Mouse (Mus musculus) gonadal fat pad, adult 2 months (tissue): Measurements from ENCODE around the gene Sgsh. TPM values are rescaled to one million over a fixed set of nuclear protein-coding genes. Genes with fewer than 3 reads are reported as not detected.

Source experiments
- DNase-seq: peaks from one replicate; pipeline ENCODE4 v3.0.0-alpha.2; 2012; ENCODE audit warnings: low read depth
- polyA plus RNA-seq: library from polyadenylated mRNA; depleted of rRNA; stranded (reverse); fragments of >200 nt; gene quantifications from 2 replicates; pipeline ENCODE4 v1.2.3, GENCODE M21; 2012

The Sgsh gene
- polyA plus RNA-seq, 1 experiment: 33.4 TPM

- no peak for DNase-seq
Observed at GRCm38 (mm10) chr11:119377326-119377725, 22.0 kb upstream of the Sgsh start.

DNA sequence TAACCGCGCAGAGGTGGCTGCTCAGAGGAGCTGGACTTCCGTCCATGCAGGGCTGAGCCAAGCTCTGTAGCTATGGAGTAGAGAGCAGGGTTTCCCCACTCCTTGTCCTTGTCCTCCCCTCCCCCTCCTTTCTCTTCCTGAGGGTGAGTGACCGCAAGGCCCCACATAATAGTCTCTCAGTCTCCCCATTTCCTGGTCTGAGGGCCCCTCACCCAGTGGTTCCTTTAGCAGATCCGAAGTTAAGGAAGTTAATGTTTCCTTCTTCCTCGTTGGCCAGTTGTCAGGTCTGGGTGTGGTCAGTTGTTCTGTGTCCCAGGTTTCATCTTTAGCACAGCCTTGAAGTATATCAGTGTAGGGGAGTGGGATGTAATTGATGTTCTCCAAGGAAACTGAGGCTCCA is 20.1 kb upstream of the Sgsh start:
- DNase-seq: no peak

DNA sequence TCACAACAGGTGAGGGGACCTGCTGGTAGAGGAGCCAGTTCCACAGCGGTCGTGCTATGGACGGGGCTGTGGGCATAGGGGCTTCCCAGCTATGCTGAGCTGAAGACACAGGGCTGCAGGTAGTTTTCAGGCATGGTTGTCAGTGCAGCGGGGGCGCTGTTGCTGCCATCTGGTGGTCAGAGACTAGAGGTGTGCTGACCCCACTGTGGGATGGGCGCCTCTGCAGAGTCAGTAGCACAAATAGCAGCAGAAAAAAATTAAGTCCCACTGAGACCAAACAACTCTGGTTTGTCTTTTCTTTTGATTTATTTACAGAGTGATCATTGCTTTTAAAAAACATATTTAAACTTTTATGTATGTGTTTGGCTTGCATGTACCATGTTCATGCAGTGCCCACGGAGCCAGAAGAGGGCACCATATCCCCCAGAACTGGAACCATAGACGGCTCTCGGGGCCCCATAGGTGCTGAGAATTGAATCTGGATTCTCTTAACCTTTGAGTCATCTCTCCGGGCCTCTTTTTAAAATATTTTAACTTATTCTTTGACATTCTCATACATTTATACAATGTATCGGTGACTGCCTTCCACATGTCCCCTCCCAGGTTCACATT is 8.3 kb upstream of the Sgsh start:
- no peak for DNase-seq

DNA sequence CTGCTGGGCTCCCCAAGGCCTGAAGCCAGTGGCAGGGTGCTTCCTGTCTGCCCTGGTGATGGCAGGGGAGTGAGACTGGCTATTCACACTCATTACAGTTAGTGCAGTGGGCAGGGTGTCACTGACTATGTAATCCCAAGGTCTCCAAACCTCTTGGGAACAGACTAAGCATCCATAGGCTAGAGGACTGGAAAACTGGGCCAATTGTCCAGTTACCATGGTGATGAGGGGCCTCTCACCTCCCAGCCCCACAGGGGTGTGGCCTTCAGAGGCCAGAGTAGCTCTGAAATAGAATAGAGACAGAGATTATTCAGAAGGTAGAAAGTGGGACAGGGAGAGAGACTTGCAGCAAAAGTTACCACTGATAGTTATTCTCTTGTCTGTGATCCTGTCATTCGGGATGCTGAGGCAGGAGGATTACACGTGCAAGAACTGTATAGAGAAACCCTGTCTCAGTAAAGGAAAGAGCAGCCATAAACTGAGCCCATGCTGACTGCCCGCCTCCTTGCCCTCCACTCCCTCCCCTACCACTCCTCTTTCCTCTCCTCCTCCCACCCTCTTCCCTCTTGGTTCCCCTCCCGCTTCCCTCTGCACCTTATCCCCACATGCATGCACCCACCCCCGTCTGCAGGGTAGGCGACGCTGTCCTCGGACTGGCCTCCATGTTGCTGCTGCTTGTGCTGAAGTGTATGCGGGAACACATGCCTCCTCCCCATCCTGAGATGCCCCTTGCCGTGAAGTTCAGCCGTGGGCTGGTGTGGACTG is 7.6 kb upstream of the Sgsh start:
- DNase-seq: no peak

- DNase-seq: no peak
Observed at GRCm38 (mm10) chr11:119359089-119359488, 3.8 kb upstream of the Sgsh start.

- DNase-seq: no peak
Observed at GRCm38 (mm10) chr11:119354798-119355442, 416 bp downstream of the Sgsh start.

- no peak for DNase-seq
Observed at GRCm38 (mm10) chr11:119353946-119354345, 1.4 kb downstream of the Sgsh start.

DNA sequence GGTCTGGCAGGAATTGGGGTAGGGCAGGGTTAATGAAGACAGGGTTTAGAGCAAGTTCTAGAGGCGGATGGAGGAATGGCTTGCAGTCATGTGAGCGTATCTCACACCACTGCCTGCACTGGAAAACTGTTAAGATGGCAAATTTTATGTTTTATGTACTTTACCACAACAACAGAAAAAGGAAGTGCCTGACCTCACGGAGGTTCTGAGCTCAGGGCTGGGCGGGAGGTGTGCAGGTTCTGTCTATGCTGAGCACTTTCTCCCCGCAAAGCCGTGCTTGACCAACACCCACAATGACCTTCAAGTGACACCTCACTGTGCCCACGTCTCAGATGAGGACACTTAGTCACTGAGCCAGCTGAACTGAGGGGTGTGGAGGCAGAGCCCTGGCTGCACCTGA is 3.2 kb downstream of the Sgsh start:
- no peak for DNase-seq

GRCm38 (mm10) chr11:119347125-119347524 is 8.2 kb downstream of the Sgsh start:
- DNase-seq: no peak

- no peak for DNase-seq
Observed at GRCm38 (mm10) chr11:119344865-119345264, 10.5 kb downstream of the Sgsh start.

DNA sequence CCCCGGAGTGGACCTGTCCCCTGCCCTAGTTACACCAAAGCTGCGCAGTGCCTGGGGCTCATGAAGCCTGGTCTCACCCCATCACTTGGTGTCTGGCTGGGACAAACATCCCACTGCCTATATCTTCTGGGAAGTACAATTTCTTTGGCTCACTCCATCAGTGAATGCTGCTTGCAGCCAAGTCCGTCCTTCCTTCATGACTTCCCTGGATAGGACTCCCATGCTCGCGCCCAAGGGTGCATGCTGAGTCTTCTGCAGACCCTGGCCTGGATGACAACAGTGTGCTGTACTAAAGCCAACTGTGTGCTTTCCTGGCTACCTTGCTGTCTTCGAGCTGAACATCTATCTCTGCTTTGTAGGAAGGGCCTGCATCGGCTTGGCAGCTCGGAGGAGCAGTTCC is 11.2 kb downstream of the Sgsh start:
- DNase-seq: no peak

DNA sequence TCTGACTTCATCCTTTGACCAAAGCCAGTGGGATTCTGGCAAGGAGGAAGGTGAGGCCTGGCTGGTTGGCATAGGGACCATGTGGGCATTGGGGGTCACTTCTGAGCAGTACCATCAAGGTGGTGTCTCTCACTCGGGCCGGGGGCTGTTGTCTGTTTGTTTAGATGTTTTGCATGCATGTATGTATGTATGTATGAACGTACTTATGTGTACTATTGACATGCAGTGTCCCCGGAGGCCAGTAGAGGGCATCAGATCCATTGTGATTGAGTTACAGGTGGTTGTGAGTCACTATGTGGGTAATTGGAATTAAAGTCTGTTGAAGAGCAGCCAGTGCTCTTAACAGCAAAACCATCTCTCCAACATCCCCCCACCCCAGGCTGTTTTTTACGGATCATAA is 15.7 kb downstream of the Sgsh start:
- DNase-seq: no peak

GRCm38 (mm10) chr11:119339179-119339578 is 16.2 kb downstream of the Sgsh start:
- no peak for DNase-seq

DNA sequence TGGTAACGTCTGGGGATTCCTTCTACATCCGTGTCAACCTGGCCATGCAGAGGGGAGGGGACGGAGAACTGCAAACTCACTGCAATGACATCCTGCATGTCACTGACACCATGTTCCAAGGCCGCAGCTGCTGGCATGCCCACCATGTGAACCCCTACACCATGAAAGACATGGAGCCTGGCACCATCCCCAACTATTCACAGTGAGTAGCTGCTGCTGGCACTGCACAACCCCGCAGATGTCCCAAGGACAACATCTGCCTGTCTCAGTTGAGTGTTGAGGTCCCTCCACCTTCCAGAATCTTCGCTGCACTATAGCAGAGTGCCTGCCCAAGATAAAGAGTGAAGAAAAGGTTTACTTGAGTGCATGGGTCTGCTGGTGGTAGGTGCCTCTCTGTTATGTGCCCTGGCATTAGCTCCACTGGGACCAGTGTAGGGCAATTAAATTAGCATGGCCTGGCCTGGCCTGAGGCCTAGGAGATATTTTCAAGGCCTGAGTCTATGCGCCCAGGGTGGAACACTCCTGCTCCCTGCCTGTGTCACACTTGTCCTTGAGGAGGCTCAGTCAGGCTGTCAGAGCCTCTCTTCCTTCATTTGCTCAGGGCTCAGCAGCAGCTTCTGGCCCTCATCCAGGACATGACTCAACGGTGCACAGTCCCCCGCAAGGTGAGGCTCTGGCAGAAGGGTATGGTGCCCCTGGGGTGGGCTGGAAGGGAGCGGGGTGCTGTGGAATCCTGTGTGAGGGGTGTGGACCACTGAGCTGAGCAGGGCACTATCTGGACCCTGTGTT is 16.9 kb downstream of the Sgsh start:
- DNase-seq: no peak

DNA sequence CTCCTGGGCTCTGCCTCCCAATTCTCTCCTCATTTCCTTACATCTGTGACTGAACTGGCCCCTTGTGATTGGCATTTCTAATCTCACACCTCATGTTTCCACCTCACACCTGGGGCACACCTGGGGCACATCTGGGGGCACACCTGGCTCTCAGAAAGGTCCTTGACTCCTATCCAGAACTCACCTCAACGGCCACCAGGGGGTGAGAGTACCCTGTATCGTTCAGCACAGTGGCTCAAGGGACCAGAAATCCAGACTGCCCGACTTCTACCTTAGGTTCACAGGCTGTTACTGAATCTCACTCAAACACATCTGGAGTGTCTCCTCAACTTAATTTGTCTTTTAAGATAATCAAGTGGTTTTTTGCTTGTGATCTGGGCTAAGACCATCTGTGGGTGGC is 23.4 kb downstream of the Sgsh start:
- no peak for DNase-seq

GRCm38 (mm10) chr11:119330592-119330991 is 24.7 kb downstream of the Sgsh start:
- peak; percentile 31 for DNase-seq

- DNase-seq: no peak
Observed at GRCm38 (mm10) chr11:119325068-119325467, 30.3 kb downstream of the Sgsh start.

GRCm38 (mm10) chr11:119322521-119322920 is 32.8 kb downstream of the Sgsh start:
- DNase-seq: no peak

DNA sequence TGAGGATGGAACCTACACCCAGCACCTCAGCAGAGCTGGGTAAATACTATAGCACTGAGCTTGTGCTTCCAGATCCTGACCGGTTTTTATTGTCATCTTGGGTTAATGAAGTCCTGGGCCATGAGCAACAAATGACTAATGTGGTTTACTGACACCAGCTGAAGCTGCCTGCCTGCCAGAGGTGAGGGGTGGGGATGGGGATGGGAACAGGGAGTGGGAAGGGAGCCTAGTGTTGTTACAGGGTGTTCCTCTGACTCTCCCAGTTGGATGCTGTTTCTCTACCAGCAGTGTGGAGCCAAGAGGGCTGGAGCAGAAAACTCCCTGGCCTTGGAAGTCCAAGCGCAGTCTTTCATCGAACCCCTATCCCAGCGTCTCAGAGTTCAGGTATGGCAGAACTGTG is 38.6 kb downstream of the Sgsh start:
- no peak for DNase-seq

- no peak for DNase-seq
Observed at GRCm38 (mm10) chr11:119314252-119314936, 40.9 kb downstream of the Sgsh start.

- no peak for DNase-seq
Observed at GRCm38 (mm10) chr11:119310621-119311020, 44.7 kb downstream of the Sgsh start.

GRCm38 (mm10) chr11:119307916-119308315 is 47.4 kb downstream of the Sgsh start:
- DNase-seq: no peak
